Mouse (Mus musculus): ENCODE data around the gene Zmpste24.
"Not testable (repeated sequence)": the region's sequence is repeated elsewhere in the genome, so short reads cannot be mapped to it uniquely, and the experiment has no call there.

Gene Zmpste24

GRCm38 (mm10) chr4:121097650-121098378 is at the start of gene Zmpste24:
Gene Zmpste24, minus strand, starts transcription at chr4:121098241.
- peak; percentile 72 for DNase-seq (ENCODE audit: low spot score)

- DNase-seq (ENCODE audit: low spot score) = no peak
These were observed 11.1 kb upstream of the Zmpste24 start, which contains the start of gene Tmco2 for GRCm38 (mm10) chr4:121109126-121109525. Gene Tmco2, minus strand, starts transcription at chr4:121109226.

GRCm38 (mm10) chr4:121103304-121103703 is 5.3 kb upstream of the Zmpste24 start:
- DNase-seq (ENCODE audit: low spot score) = no peak

GRCm38 (mm10) chr4:121090211-121090610 is 7.8 kb downstream of the Zmpste24 start:
- DNase-seq (ENCODE audit: low spot score) = no peak

- DNase-seq (ENCODE audit: low spot score) = no peak
These were observed 9.3 kb downstream of the Zmpste24 start for GRCm38 (mm10) chr4:121088696-121089095.

- no peak for DNase-seq (ENCODE audit: low spot score)
These were observed 13.5 kb downstream of the Zmpste24 start for GRCm38 (mm10) chr4:121084506-121084905.

GRCm38 (mm10) chr4:121080395-121080794 is 17.6 kb downstream of the Zmpste24 start:
- no peak for DNase-seq (ENCODE audit: low spot score)

- DNase-seq (ENCODE audit: low spot score) = no peak
These were observed 20.0 kb downstream of the Zmpste24 start for GRCm38 (mm10) chr4:121077915-121078646.

GRCm38 (mm10) chr4:121074250-121074649 is 23.8 kb downstream of the Zmpste24 start:
- DNase-seq (ENCODE audit: low spot score) = no peak

GRCm38 (mm10) chr4:121065336-121065735 is 32.7 kb downstream of the Zmpste24 start:
- DNase-seq (ENCODE audit: low spot score) = no peak

- not testable (repeated sequence) for DNase-seq (ENCODE audit: low spot score)
These were observed 38.8 kb downstream of the Zmpste24 start for GRCm38 (mm10) chr4:121059218-121059617.

- no peak for DNase-seq (ENCODE audit: low spot score)
These were observed 41.0 kb downstream of the Zmpste24 start for GRCm38 (mm10) chr4:121057032-121057431.

- no peak for DNase-seq (ENCODE audit: low spot score)
These were observed 41.7 kb downstream of the Zmpste24 start for GRCm38 (mm10) chr4:121056342-121056741.

GRCm38 (mm10) chr4:121052454-121053323 is 45.4 kb downstream of the Zmpste24 start:
- DNase-seq (ENCODE audit: low spot score) = no peak

- no peak for DNase-seq (ENCODE audit: low spot score)
These were observed 46.2 kb downstream of the Zmpste24 start for GRCm38 (mm10) chr4:121051863-121052262.

- DNase-seq (ENCODE audit: low spot score) = no peak
These were observed 55.1 kb downstream of the Zmpste24 start for GRCm38 (mm10) chr4:121042946-121043345.

GRCm38 (mm10) chr4:121042472-121042871 is 55.6 kb downstream of the Zmpste24 start:
- no peak for DNase-seq (ENCODE audit: low spot score)

- peak; percentile 41 for DNase-seq (ENCODE audit: low spot score)
These were observed 57.0 kb downstream of the Zmpste24 start for GRCm38 (mm10) chr4:121040897-121041671.

GRCm38 (mm10) chr4:121040323-121040722 is 57.7 kb downstream of the Zmpste24 start:
- no peak for DNase-seq (ENCODE audit: low spot score)

- DNase-seq (ENCODE audit: low spot score) = no peak
These were observed 58.5 kb downstream of the Zmpste24 start, which contains the start of gene Col9a2 for GRCm38 (mm10) chr4:121039331-121040115. Gene Col9a2, plus strand, starts transcription at chr4:121039385.

- DNase-seq (ENCODE audit: low spot score) = no peak
These were observed 65.0 kb downstream of the Zmpste24 start for GRCm38 (mm10) chr4:121033006-121033405.
